Mouse (Mus musculus): ENCODE measurements at regions not wholly inside any gene's neighbourhood (a gene's known extent, or its start where the extent isn't known, plus 50 kb on each side); places are given as distances from the start of the nearest gene placed in this dataset.

DNA sequence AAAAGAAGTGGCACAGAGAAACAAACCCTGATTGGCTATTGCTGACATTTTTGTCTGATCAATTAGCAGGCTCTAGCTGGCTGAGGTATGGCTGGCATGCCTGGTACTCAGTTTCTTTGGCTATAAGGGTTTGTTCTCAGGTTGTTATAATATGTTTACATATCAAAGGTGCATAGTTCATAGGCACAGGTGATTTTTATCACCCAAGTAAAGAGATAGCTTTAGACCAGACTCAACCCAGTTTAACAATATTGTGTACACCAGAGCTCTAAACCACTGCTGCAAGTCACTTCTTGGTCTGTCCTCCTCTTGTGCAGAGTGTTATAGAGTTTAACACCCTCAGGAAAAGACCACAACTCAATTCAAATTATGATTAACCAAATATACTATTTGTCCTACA is 65.8 kb upstream of the Ifngr1 start:
- H3K4me2 ChIP-seq (replicated peaks), result no peak overlapping the region
- no peaks in the 10 kb centered on the region for H3K36me3 ChIP-seq (replicated peaks; ENCODE audit: control insufficient read depth, insufficient read depth)
- H3K9ac ChIP-seq, result no peak overlapping the region
- H3K4me1 ChIP-seq (replicated peaks; ENCODE audit: control insufficient read depth, insufficient read depth, low read length), result no peaks in the 10 kb centered on the region
- no peak overlapping the region for H3K27ac ChIP-seq
- H3K27me3 ChIP-seq (ENCODE audit: control insufficient read depth, insufficient read depth, low read length), result no peaks in the 10 kb centered on the region
- no peak for ATAC-seq (ENCODE audit: low FRiP score)
- DNase-seq (ENCODE audit: low spot score), result no peak
- no peaks in the 10 kb centered on the region for H3K9me3 ChIP-seq (ENCODE audit: control insufficient read depth, low read length)
- H3K4me3 ChIP-seq (replicated peaks; ENCODE audit: low read length), result no peak overlapping the region

GRCm38 (mm10) chr10:19526353-19526752 is 65.4 kb upstream of the Ifngr1 start:
- no peak for DNase-seq (ENCODE audit: low spot score)
- Histone ChIP-seq H3K9ac (no peak overlapping the region), H3K4me3 (replicated peaks; ENCODE audit: low read length) (no peak overlapping the region), H3K4me1 (replicated peaks; ENCODE audit: control insufficient read depth, insufficient read depth, low read length) (no peaks in the 10 kb centered on the region), H3K4me2 (replicated peaks) (no peak overlapping the region), H3K27ac (no peak overlapping the region), H3K27me3 (ENCODE audit: control insufficient read depth, insufficient read depth, low read length) (no peaks in the 10 kb centered on the region), H3K36me3 (replicated peaks; ENCODE audit: control insufficient read depth, insufficient read depth) (no peaks in the 10 kb centered on the region), H3K9me3 (ENCODE audit: control insufficient read depth, low read length) (no peaks in the 10 kb centered on the region)
- ATAC-seq (ENCODE audit: low FRiP score), result no peak
- WGBS, result 50% methylated on average over 1 of the region's 1 CpGs

DNA sequence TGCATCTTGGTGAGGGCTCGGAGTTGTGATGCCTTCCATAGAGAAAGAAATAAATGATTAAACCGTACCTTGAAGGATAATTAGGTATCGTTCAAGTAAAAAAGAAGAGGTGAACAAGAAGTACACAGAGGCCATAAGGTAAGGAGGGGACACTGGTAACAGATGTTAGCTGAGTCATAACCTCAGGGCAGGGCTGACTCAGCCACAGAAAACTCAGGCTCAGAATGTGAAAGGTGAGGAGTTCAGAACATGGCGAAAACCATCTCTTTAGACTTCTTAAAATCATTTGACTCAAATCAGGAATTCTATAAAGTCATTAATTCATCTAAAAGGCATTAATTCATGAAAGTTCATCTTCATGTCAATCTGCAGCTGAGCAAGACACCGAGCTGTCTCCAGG is 62.1 kb upstream of the Ifngr1 start:
- Histone ChIP-seq H3K4me1 (replicated peaks; ENCODE audit: control insufficient read depth, insufficient read depth, low read length) (no peaks in the 10 kb centered on the region), H3K4me3 (replicated peaks; ENCODE audit: low read length) (no peak overlapping the region), H3K36me3 (replicated peaks; ENCODE audit: control insufficient read depth, insufficient read depth) (no peaks in the 10 kb centered on the region), H3K9me3 (ENCODE audit: control insufficient read depth, low read length) (no peaks in the 10 kb centered on the region), H3K4me2 (replicated peaks) (no peak overlapping the region), H3K27ac (no peak overlapping the region), H3K27me3 (ENCODE audit: control insufficient read depth, insufficient read depth, low read length) (no peaks in the 10 kb centered on the region), H3K9ac (no peak overlapping the region)
- no peak for ATAC-seq (ENCODE audit: low FRiP score)
- no peak for DNase-seq (ENCODE audit: low spot score)
- WGBS, result 95% methylated on average over 5 of the region's 5 CpGs

DNA sequence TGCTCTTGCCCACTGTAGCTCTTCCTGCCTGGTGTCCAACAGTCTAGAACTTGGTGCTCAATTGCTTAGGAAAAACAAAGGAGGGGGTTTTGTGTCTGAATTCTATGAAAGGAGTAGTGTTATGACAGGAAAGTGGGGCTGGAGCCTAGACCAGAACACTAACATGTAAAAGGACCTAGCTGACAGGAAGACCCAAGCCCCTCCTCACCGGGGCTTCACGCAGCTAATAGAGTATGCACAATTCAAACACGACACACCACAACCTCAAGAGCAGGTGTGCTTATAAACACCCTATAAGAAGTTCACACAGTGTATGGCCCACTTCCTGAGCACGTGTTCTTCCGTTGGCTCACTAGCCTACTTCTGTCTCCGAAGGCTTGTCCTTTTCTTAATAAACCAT is 61.7 kb upstream of the Ifngr1 start:
- 91% methylated on average over 6 of the region's 6 CpGs for WGBS
- H3K9me3 ChIP-seq (ENCODE audit: control insufficient read depth, low read length), result no peaks in the 10 kb centered on the region
- no peak overlapping the region for H3K27ac ChIP-seq
- no peaks in the 10 kb centered on the region for H3K36me3 ChIP-seq (replicated peaks; ENCODE audit: control insufficient read depth, insufficient read depth)
- H3K9ac ChIP-seq, result no peak overlapping the region
- H3K4me2 ChIP-seq (replicated peaks), result no peak overlapping the region
- no peak for ATAC-seq (ENCODE audit: low FRiP score)
- DNase-seq (ENCODE audit: low spot score), result no peak
- no peaks in the 10 kb centered on the region for H3K27me3 ChIP-seq (ENCODE audit: control insufficient read depth, insufficient read depth, low read length)
- no peak overlapping the region for H3K4me3 ChIP-seq (replicated peaks; ENCODE audit: low read length)
- H3K4me1 ChIP-seq (replicated peaks; ENCODE audit: control insufficient read depth, insufficient read depth, low read length), result no peaks in the 10 kb centered on the region

- Histone ChIP-seq H3K36me3 (replicated peaks; ENCODE audit: control insufficient read depth, insufficient read depth) (no peaks in the 10 kb centered on the region), H3K27ac (no peak overlapping the region), H3K4me3 (replicated peaks; ENCODE audit: low read length) (no peak overlapping the region), H3K9me3 (ENCODE audit: control insufficient read depth, low read length) (no peaks in the 10 kb centered on the region), H3K9ac (no peak overlapping the region), H3K27me3 (ENCODE audit: control insufficient read depth, insufficient read depth, low read length) (no peaks in the 10 kb centered on the region), H3K4me1 (replicated peaks; ENCODE audit: control insufficient read depth, insufficient read depth, low read length) (no peaks in the 10 kb centered on the region), H3K4me2 (replicated peaks) (no peak overlapping the region)
- WGBS, result 59% methylated on average over 1 of the region's 1 CpGs
- ATAC-seq (ENCODE audit: low FRiP score) (no peak), DNase-seq (ENCODE audit: low spot score) (no peak)
Measured at GRCm38 (mm10) chr10:19531452-19531851, 60.3 kb upstream of the Ifngr1 start.

GRCm38 (mm10) chr10:19532790-19533189 is 59.0 kb upstream of the Ifngr1 start:
- H3K4me2 ChIP-seq (replicated peaks), result no peak overlapping the region
- H3K9ac ChIP-seq, result no peak overlapping the region
- H3K36me3 ChIP-seq (replicated peaks; ENCODE audit: control insufficient read depth, insufficient read depth), result no peaks in the 10 kb centered on the region
- ATAC-seq (ENCODE audit: low FRiP score), result no peak
- 86% methylated on average over 3 of the region's 3 CpGs for WGBS
- no peaks in the 10 kb centered on the region for H3K27me3 ChIP-seq (ENCODE audit: control insufficient read depth, insufficient read depth, low read length)
- no peaks in the 10 kb centered on the region for H3K4me1 ChIP-seq (replicated peaks; ENCODE audit: control insufficient read depth, insufficient read depth, low read length)
- no peak overlapping the region for H3K4me3 ChIP-seq (replicated peaks; ENCODE audit: low read length)
- no peak overlapping the region for H3K27ac ChIP-seq
- DNase-seq (ENCODE audit: low spot score), result no peak
- no peaks in the 10 kb centered on the region for H3K9me3 ChIP-seq (ENCODE audit: control insufficient read depth, low read length)

DNA sequence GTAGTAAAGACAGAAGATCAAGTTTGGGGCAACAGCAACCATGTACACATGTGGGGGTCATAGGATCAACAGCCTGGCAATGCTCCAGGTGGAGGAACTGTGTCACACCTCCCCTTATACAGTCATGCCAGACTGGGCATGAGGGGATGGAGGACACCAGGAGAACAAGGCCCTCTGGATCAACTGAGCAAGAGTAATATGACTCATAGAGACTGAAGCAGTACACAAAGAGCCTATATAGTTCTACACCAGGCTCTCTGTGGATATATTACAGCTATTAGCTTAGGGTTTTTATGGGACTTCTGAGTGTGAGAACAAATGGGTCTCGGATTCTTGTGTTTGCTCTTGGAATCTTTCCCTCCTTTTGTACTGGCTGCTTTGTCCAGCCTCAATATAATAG is 57.9 kb upstream of the Ifngr1 start:
- H3K4me3 ChIP-seq (replicated peaks; ENCODE audit: low read length), result no peak overlapping the region
- no peak overlapping the region for H3K4me2 ChIP-seq (replicated peaks)
- H3K36me3 ChIP-seq (replicated peaks; ENCODE audit: control insufficient read depth, insufficient read depth), result no peaks in the 10 kb centered on the region
- no peak for ATAC-seq (ENCODE audit: low FRiP score)
- H3K9me3 ChIP-seq (ENCODE audit: control insufficient read depth, low read length), result no peaks in the 10 kb centered on the region
- H3K9ac ChIP-seq, result no peak overlapping the region
- WGBS, result 89% methylated on average over 1 of the region's 1 CpGs
- no peaks in the 10 kb centered on the region for H3K4me1 ChIP-seq (replicated peaks; ENCODE audit: control insufficient read depth, insufficient read depth, low read length)
- no peak overlapping the region for H3K27ac ChIP-seq
- DNase-seq (ENCODE audit: low spot score), result no peak
- H3K27me3 ChIP-seq (ENCODE audit: control insufficient read depth, insufficient read depth, low read length), result no peaks in the 10 kb centered on the region

Data from hindbrain, embryonic 14.5 days (tissue).